Mouse (Mus musculus): ENCODE results near the gene Grm1.

Grm1 gene

DNA sequence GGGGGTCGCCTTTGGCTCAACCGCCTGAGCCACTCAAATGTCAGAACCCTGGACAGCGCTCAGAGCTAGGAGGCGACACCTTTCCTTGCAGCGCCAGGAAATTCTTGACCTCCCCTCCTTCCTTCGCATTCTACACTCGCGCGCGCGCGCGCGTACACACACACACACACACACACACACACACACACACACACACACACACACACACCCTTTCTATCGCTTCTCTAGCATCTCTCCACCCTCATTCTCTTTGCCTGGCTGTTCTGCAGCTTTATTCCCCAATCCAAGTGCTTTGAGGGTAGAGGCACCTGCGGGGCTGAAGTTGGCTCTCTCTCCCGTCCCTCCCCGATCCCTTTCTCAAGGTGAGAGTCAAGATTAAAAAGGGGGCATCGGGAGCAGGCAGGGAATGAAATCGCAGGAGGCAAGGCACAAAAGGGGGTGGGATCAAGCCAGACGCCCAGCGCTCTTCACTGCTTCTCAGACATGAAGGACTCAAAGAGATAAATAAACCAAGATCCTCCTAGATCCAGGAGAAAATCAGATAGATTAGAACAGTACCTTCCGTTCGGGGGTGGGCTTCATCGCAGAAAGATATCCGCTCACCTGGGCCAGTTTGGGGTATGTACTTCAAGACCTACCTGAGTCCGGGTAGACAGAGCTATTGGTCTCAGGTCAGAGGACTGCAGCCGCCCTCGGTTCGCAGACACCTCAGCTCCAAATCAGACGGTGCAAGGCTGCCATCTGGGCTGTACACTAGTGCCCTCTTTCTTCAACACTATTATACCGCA lies at the start of gene Grm1:
Gene Grm1, minus strand, starts transcription at position 746 of the 788 bp plus-strand sequence.
- DNase-seq = no peak

DNA sequence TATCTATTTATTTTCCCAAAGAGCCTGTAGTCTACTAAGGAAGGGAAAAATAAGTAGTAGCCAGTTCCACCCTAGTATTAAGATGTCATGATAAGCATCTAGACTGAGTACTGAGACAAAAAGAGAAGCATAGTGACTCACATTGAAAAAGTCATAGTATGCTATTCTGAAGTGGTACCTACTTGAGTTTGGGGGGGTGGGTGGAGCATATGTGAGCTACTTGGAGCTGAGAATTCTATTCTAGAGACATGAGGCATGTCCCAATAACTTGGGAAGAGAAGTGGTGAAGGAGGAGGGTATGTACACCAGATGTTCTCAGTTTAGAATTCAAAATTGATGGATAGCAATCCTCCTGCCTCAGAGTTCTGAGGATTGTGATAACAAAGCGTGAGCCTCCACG lies 39.6 kb upstream of the Grm1 start:
- DNase-seq = no peak

DNA sequence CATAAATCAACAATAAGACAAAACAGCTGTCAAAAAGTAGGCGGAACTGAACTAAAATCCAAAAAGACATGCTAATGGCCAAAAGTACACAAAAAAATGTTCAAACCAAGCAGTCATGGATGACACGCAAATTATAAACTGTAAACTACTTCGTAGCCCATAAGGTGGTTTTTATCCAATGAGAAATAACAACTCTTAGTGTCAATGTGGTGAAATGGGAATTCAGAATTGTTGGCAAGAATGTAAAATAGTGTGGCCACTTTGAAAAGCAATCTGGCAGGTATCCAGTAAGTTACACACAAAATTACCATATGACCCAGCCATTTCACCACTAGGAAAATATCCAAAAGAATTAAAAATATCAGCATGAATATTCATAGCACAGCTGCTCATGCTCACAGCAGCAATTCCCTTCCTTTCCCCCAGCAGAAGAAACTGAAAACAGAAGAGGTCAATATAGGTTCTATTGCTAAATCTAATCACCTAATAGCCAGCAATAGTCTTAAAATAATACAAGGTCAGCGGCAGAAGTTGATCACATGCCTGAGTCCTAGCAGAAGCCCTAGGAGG lies 16.4 kb upstream of the Grm1 start:
- DNase-seq = no peak

DNA sequence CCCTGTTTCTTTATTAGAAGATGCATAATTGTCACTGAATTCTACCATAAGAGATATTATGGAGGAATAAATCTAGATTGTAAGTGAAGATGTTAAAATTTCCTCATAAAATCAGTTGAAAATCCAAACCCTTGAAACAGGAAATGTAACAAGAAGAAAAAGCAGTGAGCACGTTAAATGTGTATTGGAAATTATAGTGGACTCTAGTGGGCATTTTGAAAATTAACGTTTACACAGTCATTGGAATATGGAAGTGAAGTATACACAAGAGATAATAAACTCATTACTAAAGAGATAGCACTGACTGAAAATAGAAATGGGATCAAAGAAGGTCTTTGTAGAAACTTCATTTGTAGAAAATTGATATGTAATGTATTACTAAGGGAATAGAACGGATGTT lies 4.2 kb upstream of the Grm1 start:
- DNase-seq = no peak

DNA sequence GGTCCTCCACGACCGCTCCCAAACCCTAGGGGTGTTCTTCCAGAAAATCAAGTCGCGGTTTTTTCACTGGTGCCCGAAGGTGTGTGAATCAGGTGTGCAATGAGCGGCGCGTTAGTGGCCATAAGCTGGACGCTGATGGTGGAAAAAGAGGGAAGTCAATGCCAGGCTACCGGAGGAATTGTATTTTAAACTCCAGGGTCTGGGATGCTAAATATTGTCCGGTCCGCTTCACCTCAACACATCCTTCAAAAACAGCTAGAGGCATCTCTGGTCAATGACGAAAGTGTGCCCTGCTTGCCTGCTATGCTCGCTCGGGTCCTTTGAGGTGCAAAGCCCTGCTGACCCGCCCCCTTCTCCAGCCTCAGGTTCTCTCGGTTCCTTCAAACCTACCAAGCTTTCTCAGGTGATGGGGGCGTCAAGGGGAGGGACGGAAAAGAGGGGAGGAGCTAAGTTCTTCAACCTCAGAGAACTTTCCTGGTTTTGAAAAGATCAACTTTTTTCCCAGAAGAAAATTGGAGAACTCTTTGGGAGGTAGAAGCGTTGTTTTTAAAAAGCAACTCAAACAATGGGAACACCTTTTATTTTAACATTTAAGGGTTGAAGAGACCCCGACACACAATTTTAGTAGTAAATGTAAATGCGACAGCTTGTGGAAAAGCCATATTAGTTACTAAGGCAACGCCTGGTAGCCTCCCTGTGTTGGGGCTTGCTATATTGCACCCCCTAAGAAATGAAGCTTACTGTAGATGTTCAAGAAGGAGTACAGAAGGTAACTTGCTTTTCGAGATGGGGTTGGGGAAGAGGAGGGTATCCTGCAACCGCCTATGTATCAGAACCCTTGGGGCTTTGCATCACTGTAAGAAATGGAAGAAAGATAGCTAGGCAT lies 1.2 kb downstream of the Grm1 start:
- no peak for DNase-seq

DNA sequence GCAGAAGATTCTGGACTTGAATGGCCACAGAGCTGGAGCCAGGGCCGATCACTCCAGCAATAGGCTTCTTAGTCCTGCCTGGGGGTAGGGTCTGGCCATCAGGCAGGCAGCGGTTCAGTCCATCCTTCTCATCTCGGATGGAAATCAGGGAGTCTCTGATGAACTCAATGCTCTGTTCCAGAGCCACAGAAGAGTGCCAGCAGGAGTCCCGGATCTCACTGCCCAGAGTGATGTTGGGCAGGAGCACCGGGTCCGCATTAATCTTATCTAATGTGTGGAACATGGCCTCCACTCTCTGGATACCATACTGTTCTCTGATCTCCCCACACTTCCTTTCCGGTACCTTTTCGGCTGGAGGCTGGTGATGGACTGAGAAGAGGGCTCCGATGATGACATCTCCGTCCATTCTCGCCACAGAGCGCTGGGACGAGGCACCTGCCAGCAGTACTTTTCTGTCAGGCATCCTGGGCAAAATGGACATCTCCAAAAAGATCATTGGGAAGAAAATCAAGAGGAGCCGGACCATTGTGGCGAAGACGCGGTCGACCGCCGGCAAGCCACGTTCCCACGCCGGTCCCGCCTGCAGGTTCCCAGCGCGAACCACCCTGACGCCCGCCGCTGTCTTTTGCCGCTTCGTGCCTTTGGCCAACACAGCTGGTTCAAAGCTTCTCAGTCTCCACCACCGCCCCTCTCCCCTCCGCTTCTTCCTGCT lies 2.0 kb downstream of the Grm1 start:
- no peak for DNase-seq

DNA sequence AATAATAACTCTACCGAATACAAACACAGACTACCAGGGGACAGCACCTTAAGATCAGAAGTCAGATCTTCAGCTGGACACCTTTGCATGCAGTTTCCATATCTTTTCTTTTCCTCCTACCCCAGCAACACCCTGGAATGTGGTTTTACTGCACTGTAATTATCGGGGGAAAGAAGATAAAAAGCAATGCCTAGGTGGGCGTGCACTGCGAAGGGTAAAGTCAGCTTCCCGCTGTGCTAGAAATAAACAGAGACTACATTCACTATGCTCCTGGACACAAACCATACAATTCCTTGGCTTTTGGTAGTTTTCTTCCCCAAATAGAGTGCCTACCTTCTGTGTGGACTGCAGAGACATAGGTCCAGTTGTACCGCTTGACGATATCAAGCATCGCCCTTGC lies 2.6 kb downstream of the Grm1 start:
- no peak for DNase-seq

DNA sequence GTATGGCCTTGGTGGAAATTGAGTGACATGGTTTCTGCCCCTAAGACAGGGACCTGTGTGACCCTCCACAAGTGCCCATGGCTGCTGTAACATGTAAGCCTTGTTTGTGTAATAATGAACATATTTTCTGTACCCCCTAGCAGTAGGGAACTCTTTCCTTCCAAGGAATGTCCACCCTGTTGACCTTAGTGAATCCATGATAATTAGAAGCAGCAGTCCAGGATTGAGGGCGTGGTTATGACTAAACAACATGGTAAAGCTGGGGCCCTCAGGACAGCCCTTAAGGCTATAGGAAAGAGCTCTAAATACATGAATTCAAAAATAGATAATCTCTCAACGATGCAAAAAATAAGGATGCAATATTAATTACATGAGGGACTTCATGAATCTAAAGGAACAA lies 17.0 kb downstream of the Grm1 start:
- no peak for DNase-seq

DNA sequence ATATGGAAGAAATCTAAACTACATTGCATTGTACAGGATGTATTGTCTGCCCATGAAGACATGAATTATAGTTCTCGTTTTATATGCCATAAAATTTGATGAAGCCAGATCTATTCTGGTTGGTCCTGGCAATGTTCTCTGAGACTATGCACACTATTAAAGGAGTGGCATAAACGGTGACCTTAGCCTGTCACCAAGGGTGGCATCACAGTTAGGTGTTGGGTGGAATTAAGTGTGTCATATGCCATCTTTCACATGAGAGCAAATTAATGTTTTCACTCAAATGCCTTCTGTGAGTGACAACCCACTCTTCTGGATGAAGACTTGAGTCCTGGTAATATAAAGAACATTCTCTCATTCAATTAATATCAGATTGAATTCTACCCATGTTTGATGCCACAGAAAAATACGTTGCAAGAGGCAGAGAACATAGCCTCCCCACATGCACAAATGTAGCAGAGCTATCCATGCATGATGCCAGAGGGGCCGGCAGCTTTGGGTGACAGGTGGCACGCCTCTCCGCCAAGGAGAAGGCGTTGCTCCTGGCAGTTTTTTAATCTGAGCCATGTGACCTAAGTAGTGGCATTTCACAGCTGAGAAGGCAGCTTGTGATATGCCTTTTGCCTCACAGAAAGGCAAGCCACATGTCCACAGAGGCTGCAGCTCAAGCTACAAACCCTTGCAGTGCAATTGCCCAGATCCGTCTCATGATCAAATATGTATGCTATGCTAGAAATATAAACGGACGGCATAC lies 20.7 kb downstream of the Grm1 start:
- no peak for DNase-seq

DNA sequence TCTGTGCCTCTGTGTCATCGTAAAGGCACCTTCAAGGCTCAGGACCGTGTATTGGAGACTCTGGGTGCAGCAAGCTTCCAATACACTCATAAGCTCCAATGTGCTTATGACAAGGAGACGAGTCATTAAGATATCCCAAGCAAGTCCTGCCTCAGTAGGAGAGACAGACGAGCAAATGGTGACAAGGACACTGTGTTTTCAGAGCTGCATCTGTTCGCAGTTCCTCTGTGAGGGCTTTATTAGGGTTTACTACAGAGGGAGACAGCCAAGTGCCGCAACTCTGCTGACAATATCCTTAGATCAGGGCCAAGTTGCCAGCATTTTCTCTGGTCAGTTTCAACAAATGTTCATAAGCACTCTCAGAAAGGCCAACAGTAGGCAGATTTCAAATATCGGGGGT lies 32.8 kb downstream of the Grm1 start:
- no peak for DNase-seq

DNA sequence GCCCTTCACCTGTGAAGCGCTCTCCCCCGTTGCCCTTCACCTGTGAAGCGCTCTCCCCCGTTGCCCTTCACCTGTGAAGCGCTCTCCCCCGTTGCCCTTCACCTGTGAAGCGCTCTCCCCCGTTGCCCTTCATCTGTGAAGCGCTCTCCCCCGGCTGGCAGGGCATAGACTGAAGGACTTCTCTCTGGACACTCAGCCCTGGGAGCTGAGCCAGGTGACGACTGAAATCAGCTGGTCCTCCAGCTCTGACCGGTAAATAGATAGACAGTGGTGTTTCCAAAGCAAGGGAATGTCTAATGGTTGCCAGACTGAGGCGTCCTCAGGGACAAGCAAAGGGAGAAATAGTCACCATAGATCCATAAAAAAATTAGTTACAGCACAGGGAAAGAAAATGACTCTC lies 36.7 kb downstream of the Grm1 start:
- peak in 1 of 2 experiments; percentile 33 for DNase-seq

DNA sequence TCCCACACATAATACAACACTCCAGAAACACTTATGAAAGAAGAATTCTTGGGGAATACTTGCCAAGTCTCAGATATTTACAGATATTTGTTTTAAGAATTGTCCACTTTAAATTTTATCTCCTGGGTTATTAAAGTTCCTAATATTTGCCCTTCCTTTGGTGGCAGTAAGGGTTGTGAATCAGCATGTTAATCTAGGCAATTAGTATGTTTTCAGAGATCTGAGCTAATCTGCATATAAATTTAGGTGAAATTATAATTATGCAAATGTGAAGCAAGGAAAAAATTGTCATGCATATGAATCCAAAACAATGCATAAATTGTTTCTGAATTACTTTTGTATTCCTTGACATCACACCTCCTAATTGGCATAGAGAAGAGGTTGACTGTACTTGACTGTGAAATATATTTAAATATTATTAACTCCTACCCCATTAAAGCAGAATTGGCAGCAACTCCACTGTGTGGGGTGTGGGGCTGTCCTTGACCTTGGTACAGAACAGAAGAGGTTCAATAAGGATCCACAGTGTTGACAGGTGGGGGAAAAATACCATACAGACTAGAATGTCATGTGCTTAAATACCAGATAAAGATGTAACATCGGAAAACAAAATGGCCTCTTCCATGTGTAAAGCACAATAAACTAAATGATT lies 37.6 kb downstream of the Grm1 start:
- no peak for DNase-seq

DNA sequence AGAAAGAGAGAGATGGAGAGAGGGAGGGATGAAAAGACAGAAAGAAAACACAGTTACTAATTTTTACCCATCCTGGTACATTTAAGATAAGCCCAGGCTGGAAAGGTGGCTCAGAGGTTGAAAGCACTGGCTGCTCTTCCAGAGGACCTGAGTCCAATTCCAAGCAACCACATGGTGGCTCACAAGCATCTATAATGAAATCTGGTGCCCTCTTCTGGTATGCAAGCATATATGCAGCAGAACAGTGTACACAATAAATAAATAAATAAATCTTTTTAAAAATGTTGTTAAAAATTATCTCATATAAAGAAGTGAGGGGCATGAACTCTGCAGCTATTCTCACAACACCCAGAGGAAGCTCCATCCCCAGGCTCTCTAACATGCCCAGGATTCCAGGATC lies 42.8 kb downstream of the Grm1 start:
- DNase-seq = no peak

DNA sequence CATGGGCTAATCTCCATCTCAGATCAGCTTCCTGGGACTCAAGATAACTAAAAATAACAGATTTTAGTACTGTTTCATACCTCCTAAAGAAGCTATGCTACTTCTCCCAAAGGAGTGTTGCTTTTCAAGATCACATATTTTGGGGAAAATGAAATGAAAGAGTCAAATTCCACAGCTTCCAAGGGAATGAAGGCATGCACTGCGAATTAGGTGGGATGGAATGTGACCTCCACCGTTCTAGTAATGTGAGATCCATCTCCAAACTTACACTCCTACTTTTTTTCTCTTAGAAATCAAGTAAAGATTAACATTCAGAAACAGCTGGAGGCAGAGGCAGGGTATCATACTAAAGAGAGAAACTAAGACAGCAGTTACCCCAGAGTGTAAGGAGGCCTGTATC lies 49.9 kb downstream of the Grm1 start:
- DNase-seq = no peak

DNA sequence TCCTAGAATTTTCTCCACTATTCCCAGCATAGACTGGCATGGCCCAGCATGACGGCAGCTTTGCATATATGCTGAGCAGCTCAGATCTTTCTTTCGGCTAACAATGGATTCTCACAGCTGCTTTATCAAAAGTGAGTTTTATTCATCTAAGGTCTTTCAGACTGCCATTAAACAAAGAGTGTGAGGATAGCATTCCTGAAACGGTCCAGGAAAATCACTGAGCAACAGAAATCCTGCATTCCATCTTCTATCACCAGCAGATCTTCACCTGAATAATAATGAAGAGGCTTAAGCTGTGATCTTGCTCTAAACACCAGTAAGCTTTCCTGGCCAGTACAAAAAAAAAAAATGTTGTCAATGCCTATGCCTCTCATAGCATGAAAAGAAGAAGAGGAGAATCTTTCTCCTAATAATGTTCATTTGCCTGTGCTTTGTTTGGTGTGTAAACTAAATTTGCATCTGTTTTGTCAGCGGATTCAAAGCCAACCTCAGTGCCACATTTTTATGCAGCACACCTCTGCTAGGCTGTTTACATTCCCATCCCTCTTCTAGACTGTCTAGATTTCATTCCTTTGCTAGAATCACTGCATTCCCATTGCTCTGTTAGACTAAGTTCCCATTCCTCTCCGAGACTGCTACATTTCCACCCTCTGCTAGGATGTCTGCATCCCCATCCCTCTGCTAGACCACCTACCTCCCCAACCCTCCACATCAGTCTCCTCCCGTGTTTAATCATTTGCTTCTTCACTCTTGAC lies 56.2 kb downstream of the Grm1 start:
- no peak for DNase-seq

DNA sequence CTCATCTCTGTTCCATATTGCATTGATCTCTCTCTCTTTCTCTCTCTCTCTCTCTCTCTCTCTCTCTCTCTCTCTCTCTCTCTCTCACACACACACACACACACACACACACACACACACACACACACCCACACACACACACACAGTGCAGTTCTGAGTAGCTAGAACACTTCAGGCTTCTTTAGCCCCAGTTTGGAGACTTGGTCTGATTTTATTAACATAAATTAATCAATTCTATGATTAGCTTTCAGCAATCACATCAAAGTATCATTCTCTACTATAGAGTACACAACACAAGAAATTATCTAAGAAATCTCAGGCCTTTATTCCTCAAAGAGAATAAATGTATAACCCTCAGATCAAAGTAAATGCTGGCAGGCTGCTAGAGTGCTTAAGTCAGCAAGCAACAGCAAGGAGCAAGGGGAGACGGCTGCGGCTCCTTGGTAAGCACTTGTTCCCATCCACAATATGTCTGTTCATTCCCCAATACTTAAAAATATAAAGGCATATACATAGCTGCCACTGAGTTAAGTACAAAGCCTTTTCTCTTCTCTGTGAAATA lies 63.1 kb downstream of the Grm1 start:
- peak in 1 of 2 experiments; percentile 2 for DNase-seq

DNA sequence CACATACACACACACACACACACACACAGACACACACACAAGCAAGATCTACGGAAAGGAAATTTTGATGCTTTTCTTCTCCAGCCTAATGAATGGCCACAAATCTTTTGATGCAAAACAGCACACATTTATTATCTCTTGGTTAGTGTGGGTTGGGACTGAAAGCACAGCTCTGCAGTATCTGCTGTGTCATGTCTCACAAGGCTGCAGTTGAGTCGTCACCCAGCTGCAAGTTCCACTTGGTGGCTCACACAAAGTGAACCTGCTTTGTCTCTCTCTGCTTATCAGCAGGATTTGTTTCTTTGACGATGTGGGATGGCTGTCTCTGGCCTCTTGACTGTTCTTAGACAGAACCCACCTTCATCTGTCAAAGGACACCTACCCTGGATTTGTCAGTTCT lies 68.5 kb downstream of the Grm1 start:
- no peak for DNase-seq

DNA sequence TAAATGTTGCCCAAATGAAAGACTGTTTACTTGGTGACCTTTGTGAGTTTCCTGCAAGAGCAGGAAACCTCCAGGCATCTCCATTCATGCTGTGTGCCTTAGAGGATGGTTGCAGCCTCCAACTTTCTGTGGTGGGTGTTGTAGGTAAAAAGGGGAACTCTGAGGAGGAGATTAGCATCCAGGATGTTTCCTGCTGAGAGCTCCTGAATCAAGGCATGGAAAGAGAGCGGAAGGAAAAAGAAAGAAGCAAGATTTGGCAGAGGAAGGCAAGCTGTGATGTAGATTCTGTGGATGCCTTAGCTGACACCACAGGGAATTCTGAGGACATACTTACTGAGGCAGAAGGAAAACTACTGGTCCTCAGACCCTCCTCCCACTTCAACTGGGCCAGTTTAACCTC lies 85.4 kb downstream of the Grm1 start:
- no peak for DNase-seq

DNA sequence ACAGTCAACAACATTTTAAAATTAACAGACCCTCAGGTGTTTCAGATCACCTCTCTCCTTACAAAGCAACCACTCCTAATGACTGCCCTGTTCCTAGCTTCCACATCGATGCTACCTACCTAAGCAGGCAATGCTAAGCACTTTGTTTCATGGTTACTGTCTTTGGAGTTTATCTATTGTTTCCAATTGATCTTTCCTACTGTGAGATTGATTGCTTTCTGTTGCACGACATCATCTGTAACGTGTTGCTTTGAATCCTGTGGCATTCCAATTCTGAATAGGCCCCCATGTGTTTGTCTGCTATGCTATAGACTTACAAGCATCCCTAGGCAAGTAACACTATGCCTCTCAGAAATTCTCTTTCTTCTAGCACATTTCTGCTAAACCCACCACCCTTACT lies 90.4 kb downstream of the Grm1 start:
- no peak for DNase-seq

DNA sequence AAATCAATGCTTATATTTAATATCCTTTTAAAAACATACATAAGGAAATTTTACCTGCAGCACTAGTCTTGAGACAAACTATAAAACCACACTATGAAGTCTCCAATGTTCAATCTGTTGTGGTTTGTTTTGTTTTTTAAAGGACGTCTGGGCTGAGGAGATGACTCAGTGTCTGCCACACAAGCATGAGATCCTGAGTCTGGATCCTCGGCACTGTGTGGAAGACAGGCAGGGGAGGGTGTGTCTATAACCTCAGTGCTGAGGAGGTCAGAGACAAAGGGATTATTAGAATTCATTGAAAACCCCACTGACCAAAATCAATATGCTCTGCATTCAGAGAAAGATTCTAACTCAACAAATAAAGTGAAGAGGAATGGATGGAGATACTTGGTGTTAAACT lies 110.8 kb downstream of the Grm1 start:
- no peak for DNase-seq
